Mouse (Mus musculus) fibroblast of lung, adult 2 months (primary cell): ENCODE data around the gene Dhrs7b.

Source experiments
- DNase-seq: peaks from one replicate; pipeline ENCODE4 v3.0.0-alpha.2; 2011; ENCODE audit warnings: low read depth

Gene Dhrs7b

GRCm38 (mm10) chr11:60895915-60896314, 65.5 kb downstream of the Dhrs7b start:
- no peak for DNase-seq

GRCm38 (mm10) chr11:60902001-60902400, 71.6 kb downstream of the Dhrs7b start:
- DNase-seq = peak; percentile 65

GRCm38 (mm10) chr11:60902486-60902885, 72.1 kb downstream of the Dhrs7b start:
- DNase-seq = no peak

- no peak for DNase-seq
These were observed 73.2 kb downstream of the Dhrs7b start for GRCm38 (mm10) chr11:60903661-60904061.

- no peak for DNase-seq
These were observed 75.1 kb downstream of the Dhrs7b start for GRCm38 (mm10) chr11:60905407-60906120.

- no peak for DNase-seq
These were observed 76.0 kb downstream of the Dhrs7b start for GRCm38 (mm10) chr11:60906449-60906848.

GRCm38 (mm10) chr11:60908073-60908472, 77.6 kb downstream of the Dhrs7b start:
- DNase-seq = no peak

- DNase-seq = no peak
These were observed 79.2 kb downstream of the Dhrs7b start for GRCm38 (mm10) chr11:60909626-60910025.
